Mouse (Mus musculus): Measurements from ENCODE around the gene Pcsk6.

GRCm38 (mm10) chr7:65871851-65872250 is 10.3 kb downstream of the Pcsk6 start:
- TF ChIP-seq TAL1 (IDR thresholded peaks at IDR 0.05; ENCODE audit: low read length) (no peak), GATA1 (IDR thresholded peaks at IDR 0.05; ENCODE audit: low read length) (no peak)
